Mouse (Mus musculus): ENCODE measurements around the gene Rhoq. TPM values are rescaled to one million over a fixed set of nuclear protein-coding genes. Genes with fewer than 3 reads are reported as not detected.

The Rhoq gene
- polyA plus RNA-seq, 1 experiment from 2014 or later: 23.8 TPM

GRCm38 (mm10) chr17:86971036-86971435 is 8.2 kb downstream of the Rhoq start:
- Histone ChIP-seq H3K27ac (no peak overlapping the region), H3K36me3 (peaks cover 64% of the 10 kb centered on the region), H3K4me2 (no peak overlapping the region), H3K9me3 (no peaks in the 10 kb centered on the region), H3K9ac (replicated peaks) (no peak overlapping the region), H3K4me1 (replicated peaks) (peaks cover 21% of the 10 kb centered on the region), H3K27me3 (no peaks in the 10 kb centered on the region), H3K4me3 (replicated peaks) (no peak overlapping the region)
- WGBS: 81% methylated on average over 5 of the region's 5 CpGs
- ATAC-seq (ENCODE audit: insufficient number of reproducible peaks, insufficient read depth, low FRiP score, low TSS enrichment, low read depth): no peak

GRCm38 (mm10) chr17:86971860-86972259 is 9.0 kb downstream of the Rhoq start:
- Histone ChIP-seq H3K9me3 (no peaks in the 10 kb centered on the region), H3K4me1 (replicated peaks) (peaks cover 17% of the 10 kb centered on the region), H3K4me3 (replicated peaks) (no peak overlapping the region), H3K27me3 (no peaks in the 10 kb centered on the region), H3K4me2 (no peak overlapping the region), H3K36me3 (peaks cover 64% of the 10 kb centered on the region), H3K27ac (no peak overlapping the region), H3K9ac (replicated peaks) (no peak overlapping the region)
- no peak for ATAC-seq (ENCODE audit: insufficient number of reproducible peaks, insufficient read depth, low FRiP score, low TSS enrichment, low read depth)
- WGBS: 87% methylated on average over 7 of the region's 7 CpGs

GRCm38 (mm10) chr17:86973097-86973496 is 10.2 kb downstream of the Rhoq start:
- H3K9ac ChIP-seq (replicated peaks): no peak overlapping the region
- H3K36me3 ChIP-seq: peaks cover 63% of the 10 kb centered on the region
- H3K4me2 ChIP-seq: no peak overlapping the region
- H3K4me3 ChIP-seq (replicated peaks): no peak overlapping the region
- H3K27ac ChIP-seq: no peak overlapping the region
- H3K27me3 ChIP-seq: no peaks in the 10 kb centered on the region
- H3K9me3 ChIP-seq: no peaks in the 10 kb centered on the region
- no peak for ATAC-seq (ENCODE audit: insufficient number of reproducible peaks, insufficient read depth, low FRiP score, low TSS enrichment, low read depth)
- peaks cover 7% of the 10 kb centered on the region; the same call in 1 of the 2 replicates for H3K4me1 ChIP-seq (replicated peaks)
- 98% methylated on average over 2 of the region's 2 CpGs for WGBS

- H3K4me2 ChIP-seq: no peak overlapping the region
- no peaks in the 10 kb centered on the region for H3K27me3 ChIP-seq
- no peak overlapping the region for H3K9ac ChIP-seq (replicated peaks)
- H3K27ac ChIP-seq: no peak overlapping the region
- no peak for ATAC-seq (ENCODE audit: insufficient number of reproducible peaks, insufficient read depth, low FRiP score, low TSS enrichment, low read depth)
- no peak overlapping the region for H3K4me3 ChIP-seq (replicated peaks)
- peaks cover 69% of the 10 kb centered on the region for H3K36me3 ChIP-seq
- H3K4me1 ChIP-seq (replicated peaks): no peaks in the 10 kb centered on the region
- 77% methylated on average over 10 of the region's 10 CpGs for WGBS
- no peaks in the 10 kb centered on the region for H3K9me3 ChIP-seq
These were observed 13.5 kb downstream of the Rhoq start for GRCm38 (mm10) chr17:86976387-86976786.

DNA sequence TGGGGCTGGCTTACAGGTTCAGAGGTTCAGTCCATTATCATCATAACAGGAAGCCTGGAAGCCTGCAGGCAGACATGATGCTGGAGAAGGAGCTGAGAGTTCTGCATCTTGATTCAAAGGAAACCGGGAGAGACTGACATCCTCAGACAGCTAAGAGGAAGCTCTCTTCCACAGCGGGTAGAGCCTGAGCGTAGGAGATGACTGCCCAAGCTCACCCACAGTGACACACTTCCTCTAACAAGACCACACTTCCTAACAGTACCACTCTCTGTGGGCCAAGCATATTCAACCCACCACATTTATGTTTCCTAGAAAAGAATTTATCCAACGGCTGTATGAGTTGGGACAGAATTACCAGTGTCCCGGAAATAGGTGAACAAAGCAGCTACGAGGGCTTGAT is 15.6 kb downstream of the Rhoq start:
- no peaks in the 10 kb centered on the region for H3K9me3 ChIP-seq
- 89% methylated on average over 6 of the region's 6 CpGs for WGBS
- H3K27ac ChIP-seq: no peak overlapping the region
- H3K9ac ChIP-seq (replicated peaks): no peak overlapping the region
- ATAC-seq (ENCODE audit: insufficient number of reproducible peaks, insufficient read depth, low FRiP score, low TSS enrichment, low read depth): no peak
- H3K27me3 ChIP-seq: no peaks in the 10 kb centered on the region
- no peaks in the 10 kb centered on the region for H3K4me1 ChIP-seq (replicated peaks)
- H3K4me2 ChIP-seq: no peak overlapping the region
- H3K4me3 ChIP-seq (replicated peaks): no peak overlapping the region
- peaks cover 72% of the 10 kb centered on the region for H3K36me3 ChIP-seq

GRCm38 (mm10) chr17:86981205-86981604 is 18.3 kb downstream of the Rhoq start:
- H3K27ac ChIP-seq: no peak overlapping the region
- H3K9me3 ChIP-seq: no peaks in the 10 kb centered on the region
- 93% methylated on average over 1 of the region's 1 CpGs for WGBS
- H3K4me2 ChIP-seq: no peak overlapping the region
- H3K4me3 ChIP-seq (replicated peaks): no peak overlapping the region
- H3K4me1 ChIP-seq (replicated peaks): 0 out of 2 replicates have a peak, but pooled peaks cover 1% of the 10 kb centered on the region
- no peak for ATAC-seq (ENCODE audit: insufficient number of reproducible peaks, insufficient read depth, low FRiP score, low TSS enrichment, low read depth)
- no peak overlapping the region for H3K9ac ChIP-seq (replicated peaks)
- no peaks in the 10 kb centered on the region for H3K27me3 ChIP-seq
- peaks cover 53% of the 10 kb centered on the region for H3K36me3 ChIP-seq

- H3K9me3 ChIP-seq: no peaks in the 10 kb centered on the region
- no peak overlapping the region for H3K27ac ChIP-seq
- H3K36me3 ChIP-seq: peaks cover 50% of the 10 kb centered on the region
- H3K9ac ChIP-seq (replicated peaks): no peak overlapping the region
- no peaks in the 10 kb centered on the region for H3K27me3 ChIP-seq
- ATAC-seq (ENCODE audit: insufficient number of reproducible peaks, insufficient read depth, low FRiP score, low TSS enrichment, low read depth): no peak
- no peak overlapping the region for H3K4me2 ChIP-seq
- 97% methylated on average over 2 of the region's 2 CpGs for WGBS
- H3K4me1 ChIP-seq (replicated peaks): peaks cover 6% of the 10 kb centered on the region
- no peak overlapping the region for H3K4me3 ChIP-seq (replicated peaks)
These were observed 18.8 kb downstream of the Rhoq start for GRCm38 (mm10) chr17:86981701-86982100.

GRCm38 (mm10) chr17:86982497-86982896 is 19.6 kb downstream of the Rhoq start:
- ATAC-seq (ENCODE audit: insufficient number of reproducible peaks, insufficient read depth, low FRiP score, low TSS enrichment, low read depth): no peak

GRCm38 (mm10) chr17:86986449-86987138 is 23.7 kb downstream of the Rhoq start:
- H3K4me2 ChIP-seq: 0 out of 2 replicates have a peak overlapping the region, but pooled peaks have one; percentile 21
- H3K27ac ChIP-seq: peak overlapping the region; percentile 31
- no peaks in the 10 kb centered on the region for H3K9me3 ChIP-seq
- peaks cover 19% of the 10 kb centered on the region for H3K36me3 ChIP-seq
- H3K9ac ChIP-seq (replicated peaks): no peak overlapping the region
- 60% methylated on average over 17 of the region's 17 CpGs for WGBS
- no peak for ATAC-seq (ENCODE audit: insufficient number of reproducible peaks, insufficient read depth, low FRiP score, low TSS enrichment, low read depth)
- peaks cover 15% of the 10 kb centered on the region for H3K4me1 ChIP-seq (replicated peaks)
- no peaks in the 10 kb centered on the region for H3K27me3 ChIP-seq
- H3K4me3 ChIP-seq (replicated peaks): no peak overlapping the region

More at GRCm38 (mm10) chr17:86982497-86982896, 19.6 kb downstream of the Rhoq start:
- H3K36me3 ChIP-seq: peaks cover 50% of the 10 kb centered on the region
- H3K9ac ChIP-seq (replicated peaks): no peak overlapping the region
- H3K4me1 ChIP-seq (replicated peaks): peaks cover 10% of the 10 kb centered on the region
- no peaks in the 10 kb centered on the region for H3K9me3 ChIP-seq
- no peak overlapping the region for H3K4me3 ChIP-seq (replicated peaks)
- H3K27ac ChIP-seq: no peak overlapping the region
- no peak overlapping the region for H3K4me2 ChIP-seq
- WGBS: 71% methylated on average over 9 of the region's 9 CpGs
- no peaks in the 10 kb centered on the region for H3K27me3 ChIP-seq

DNA sequence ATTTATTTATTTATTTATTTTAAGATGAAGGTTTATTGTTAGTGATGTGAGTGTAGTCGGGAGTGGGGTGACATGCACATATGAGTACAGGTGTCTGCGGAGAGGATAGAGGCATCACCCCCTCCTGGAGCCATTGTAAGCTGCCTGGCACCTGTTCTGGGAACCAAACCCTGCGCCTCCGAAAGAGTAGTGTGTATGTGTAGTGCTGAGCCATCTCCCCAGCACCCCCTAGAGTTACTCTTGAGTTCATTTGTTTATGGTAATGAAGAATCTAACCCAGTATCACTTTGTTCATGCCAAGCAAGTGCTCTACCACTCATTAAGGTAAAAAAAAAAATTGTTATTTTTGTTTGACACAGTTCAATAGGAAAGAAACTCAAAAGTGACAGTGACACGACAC is 25.3 kb downstream of the Rhoq start:
- no peak overlapping the region for H3K4me3 ChIP-seq (replicated peaks)
- H3K4me2 ChIP-seq: no peak overlapping the region
- no peak overlapping the region for H3K9ac ChIP-seq (replicated peaks)
- H3K27me3 ChIP-seq: no peaks in the 10 kb centered on the region
- H3K36me3 ChIP-seq: peaks cover 6% of the 10 kb centered on the region
- peaks cover 15% of the 10 kb centered on the region for H3K4me1 ChIP-seq (replicated peaks)
- ATAC-seq (ENCODE audit: insufficient number of reproducible peaks, insufficient read depth, low FRiP score, low TSS enrichment, low read depth): 0 out of 2 replicates have a peak, but pooled peaks have one; percentile 54
- 88% methylated on average over 5 of the region's 5 CpGs for WGBS
- H3K9me3 ChIP-seq: no peaks in the 10 kb centered on the region
- 0 out of 2 replicates have a peak overlapping the region, but pooled peaks have one; percentile 12 for H3K27ac ChIP-seq

DNA sequence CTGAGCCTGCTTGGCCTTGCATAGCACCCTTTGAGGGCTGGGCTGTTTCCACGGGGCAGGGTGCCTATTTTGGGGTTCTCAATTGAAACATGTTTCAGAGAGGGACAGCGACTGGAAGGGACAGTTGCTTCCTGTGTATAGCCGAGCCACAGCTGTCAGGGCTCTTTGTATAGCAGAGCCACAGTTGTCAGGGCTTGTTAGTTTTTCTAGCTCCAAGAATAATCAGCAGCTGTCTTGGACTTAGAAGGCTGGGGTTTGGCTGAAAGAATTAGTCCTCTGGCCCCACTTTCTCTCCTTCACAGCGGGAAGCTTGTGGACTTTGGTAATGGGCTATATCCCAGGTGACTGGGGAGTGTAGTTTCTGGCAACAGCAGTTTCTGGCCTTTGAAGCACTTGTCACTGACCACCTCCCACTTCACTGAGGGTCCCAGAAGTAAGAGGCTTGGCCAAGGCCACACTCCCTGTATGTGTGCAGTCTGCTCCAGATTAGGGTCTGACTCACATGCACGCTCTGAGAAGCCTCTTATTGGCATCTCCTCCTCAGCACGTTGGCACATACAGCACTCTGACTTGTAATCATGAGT is 25.8 kb downstream of the Rhoq start:
- peak; percentile 49 for ATAC-seq (ENCODE audit: insufficient number of reproducible peaks, insufficient read depth, low FRiP score, low TSS enrichment, low read depth)

More for the DNA sequence above, 25.8 kb downstream of the Rhoq start:
- 79% methylated on average over 6 of the region's 6 CpGs for WGBS
- Histone ChIP-seq H3K9me3 (no peaks in the 10 kb centered on the region), H3K27me3 (no peaks in the 10 kb centered on the region), H3K4me1 (replicated peaks) (peaks cover 15% of the 10 kb centered on the region), H3K27ac (peak overlapping the region; percentile 31; the same call in 1 of the 2 replicates), H3K4me2 (no peak overlapping the region), H3K4me3 (replicated peaks) (no peak overlapping the region), H3K9ac (replicated peaks) (no peak overlapping the region), H3K36me3 (peaks cover 1% of the 10 kb centered on the region; the same call in 1 of the 2 replicates)
